ENCODE assay signal across 18 mouse cellular contexts in genomic region chr1:61175239-61175638, GRCm38 (mm10).
"Had no signal": no experiment of that assay in that cellular context is flagged by ENCODE, and none has a peak within 500 bp of the region (broad histone marks: within the 10 kb centered on the region; RNA-seq: fewer than 3 reads in every experiment).

No protein-coding gene starts in this region.

- H3K36me3 ChIP-seq: kidney, embryonic 15.5 days; liver, embryonic 13.5 days; midbrain, embryonic 12.5 days; midbrain, embryonic 15.5 days; neural tube, embryonic 12.5 days; neural tube, embryonic 15.5 days; stomach, embryonic 15.5 days had no signal

- H3K27ac ChIP-seq: kidney, embryonic 15.5 days; left cerebral cortex, adult 2 months; liver, embryonic 13.5 days; macrophage; midbrain, embryonic 12.5 days; midbrain, embryonic 15.5 days; neural tube, embryonic 12.5 days; neural tube, embryonic 15.5 days; stomach, embryonic 15.5 days had no signal

- H3K4me2 ChIP-seq: kidney, embryonic 15.5 days; liver, embryonic 13.5 days; lung, embryonic 14.5 days; midbrain, embryonic 12.5 days; midbrain, embryonic 15.5 days; neural tube, embryonic 12.5 days; neural tube, embryonic 15.5 days; stomach, embryonic 15.5 days had no signal

- DNase-seq: kidney, postnatal 10 days; kidney, postnatal 36 days; layer of hippocampus, postnatal 36 days; liver, embryonic 13.5 days; lung, embryonic 14.5 days; right cerebral cortex, adult 18-20 months; right cerebral cortex, postnatal 14 days; spleen, adult 18-20 months; thymus, postnatal 4 days had no signal

- ATAC-seq: lung, postnatal 0 days; midbrain, embryonic 15.5 days had no signal

- H3K4me3 ChIP-seq: kidney, embryonic 15.5 days; left cerebral cortex, adult 2 months; liver, embryonic 13.5 days; midbrain, embryonic 12.5 days; midbrain, embryonic 15.5 days; neural tube, embryonic 12.5 days; neural tube, embryonic 15.5 days; stomach, embryonic 15.5 days had no signal

- H3K9me3 ChIP-seq: kidney, embryonic 15.5 days; liver, embryonic 13.5 days; midbrain, embryonic 12.5 days; midbrain, embryonic 15.5 days; neural tube, embryonic 12.5 days; neural tube, embryonic 15.5 days; stomach, embryonic 15.5 days had no signal

- H3K9ac ChIP-seq: kidney, embryonic 15.5 days; liver, embryonic 13.5 days; lung, embryonic 14.5 days; midbrain, embryonic 12.5 days; midbrain, embryonic 15.5 days; neural tube, embryonic 12.5 days; neural tube, embryonic 15.5 days; stomach, embryonic 15.5 days had no signal

- H3K27me3 ChIP-seq: liver, embryonic 13.5 days; midbrain, embryonic 15.5 days; neural tube, embryonic 12.5 days; neural tube, embryonic 15.5 days; stomach, embryonic 15.5 days had no signal

- H3K4me1 ChIP-seq: kidney, embryonic 15.5 days; liver, embryonic 13.5 days; stomach, embryonic 15.5 days had no signal
